Mouse (Mus musculus): ENCODE results near the gene Rftn2.

Rftn2 gene

DNA sequence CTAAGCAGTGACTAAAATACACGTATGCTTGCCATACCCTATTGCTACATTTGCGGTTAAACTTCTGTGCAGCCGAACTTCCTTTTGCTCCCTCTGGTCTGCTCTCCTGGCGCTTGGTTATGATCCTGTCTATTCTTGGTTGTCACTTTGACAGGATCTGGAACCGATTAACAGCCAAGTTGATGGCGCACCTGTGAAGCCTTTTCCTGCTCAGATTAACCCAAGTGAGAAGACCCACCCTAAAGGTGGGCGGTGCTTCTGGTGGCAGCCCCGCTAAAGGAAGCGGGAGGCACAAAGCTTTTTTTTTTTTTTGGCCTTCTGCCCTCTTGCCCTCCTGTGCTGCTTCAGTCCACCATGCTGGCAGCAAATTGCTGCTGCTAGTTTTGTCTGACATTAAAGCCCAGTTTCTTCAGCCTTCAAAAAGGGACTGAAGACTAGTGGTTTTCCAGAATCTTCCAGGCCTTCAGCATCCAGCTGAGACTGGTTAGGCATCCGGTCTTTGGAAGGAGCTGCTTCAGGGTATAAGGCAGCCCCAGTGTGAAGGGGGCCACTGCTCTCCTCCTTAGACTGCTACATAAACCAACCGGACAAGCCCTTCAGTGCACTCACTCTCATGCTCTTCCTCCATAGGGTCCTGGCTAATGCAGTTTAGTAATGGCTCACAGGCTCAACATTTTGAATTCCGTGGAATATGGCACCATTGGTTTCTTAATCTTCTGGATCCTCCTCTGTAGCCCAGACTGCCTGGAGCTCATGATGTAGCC, 16.2 kb downstream of the Rftn2 start:
- DNase-seq (ENCODE audit: low spot score in 2 of 2) = no peak

DNA sequence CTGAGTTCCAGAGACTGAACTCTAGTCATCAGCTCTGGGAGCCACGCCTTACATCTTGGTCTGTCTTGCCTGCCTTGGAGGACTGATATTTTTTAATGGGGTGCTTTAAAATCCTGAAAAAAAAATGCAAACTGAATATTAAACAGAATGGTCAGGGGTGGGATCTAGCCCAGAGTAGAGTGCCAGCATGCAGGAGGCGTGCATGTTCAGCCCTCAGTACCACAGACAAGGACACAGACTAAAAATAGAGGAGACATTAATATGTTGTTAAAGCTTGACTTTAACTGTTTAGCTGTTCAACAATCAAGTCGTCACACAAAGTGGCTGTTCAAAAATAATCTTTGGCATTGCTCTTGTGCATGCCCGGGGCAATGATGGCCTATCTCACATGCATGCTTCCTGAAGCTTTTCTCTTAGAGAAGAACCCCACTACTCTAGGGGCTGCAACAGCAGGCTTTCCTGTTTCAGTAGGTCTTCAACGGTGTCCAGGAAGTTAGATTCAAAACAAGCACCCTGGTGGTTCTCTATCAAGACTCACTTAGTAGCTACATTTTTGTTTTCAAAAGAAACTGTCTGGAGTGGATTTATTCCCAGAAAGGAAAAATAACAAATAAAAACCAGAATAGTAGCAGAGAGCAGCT, 18.0 kb downstream of the Rftn2 start:
- no peak for DNase-seq (ENCODE audit: low spot score in 2 of 2)

DNA sequence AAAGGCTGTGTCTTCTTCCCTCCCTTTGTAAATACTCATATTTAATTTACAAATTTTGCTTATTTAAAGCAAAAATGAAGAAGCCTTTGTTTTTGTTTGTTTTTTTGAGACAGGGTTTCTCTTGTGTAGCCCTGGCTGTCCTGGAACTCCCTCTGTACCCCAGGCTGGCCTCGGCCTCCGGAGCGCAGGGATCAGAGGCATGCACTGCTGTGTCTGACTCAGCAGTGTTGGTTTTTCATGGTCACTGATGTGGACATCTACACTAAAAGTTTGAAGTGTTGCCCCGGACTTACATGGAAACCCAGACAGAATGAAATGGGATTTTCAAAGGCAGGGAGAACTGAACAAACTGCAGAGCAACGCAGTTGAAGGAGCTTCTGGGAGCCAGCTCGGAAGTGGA, 19.0 kb downstream of the Rftn2 start:
- no peak for DNase-seq (ENCODE audit: low spot score in 2 of 2)

DNA sequence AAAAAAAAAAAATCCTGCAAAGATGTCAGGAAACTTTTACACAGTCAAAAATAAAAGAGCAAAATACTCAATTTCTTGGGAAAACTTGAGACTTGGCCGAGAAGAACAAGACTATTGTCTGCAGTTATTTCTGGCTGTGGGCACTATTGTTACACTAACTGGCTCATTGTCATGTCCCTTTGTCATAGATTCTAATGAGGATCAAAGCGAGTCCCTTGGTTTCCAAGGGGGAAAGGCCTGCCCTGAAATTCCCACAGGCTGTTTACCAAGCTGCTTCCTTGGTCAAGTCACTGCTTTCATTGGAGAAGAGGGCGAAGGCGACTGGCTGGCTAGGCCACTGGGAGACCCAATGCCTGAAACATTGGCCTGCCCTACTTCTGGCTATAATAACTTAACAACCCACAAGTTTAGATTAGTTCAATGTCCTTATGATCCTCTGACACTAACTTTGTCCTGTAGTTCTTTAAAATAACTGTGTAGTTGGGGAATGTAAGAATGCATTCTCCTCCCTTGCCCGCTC, 20.7 kb downstream of the Rftn2 start:
- no peak for DNase-seq (ENCODE audit: low spot score in 2 of 2)

DNA sequence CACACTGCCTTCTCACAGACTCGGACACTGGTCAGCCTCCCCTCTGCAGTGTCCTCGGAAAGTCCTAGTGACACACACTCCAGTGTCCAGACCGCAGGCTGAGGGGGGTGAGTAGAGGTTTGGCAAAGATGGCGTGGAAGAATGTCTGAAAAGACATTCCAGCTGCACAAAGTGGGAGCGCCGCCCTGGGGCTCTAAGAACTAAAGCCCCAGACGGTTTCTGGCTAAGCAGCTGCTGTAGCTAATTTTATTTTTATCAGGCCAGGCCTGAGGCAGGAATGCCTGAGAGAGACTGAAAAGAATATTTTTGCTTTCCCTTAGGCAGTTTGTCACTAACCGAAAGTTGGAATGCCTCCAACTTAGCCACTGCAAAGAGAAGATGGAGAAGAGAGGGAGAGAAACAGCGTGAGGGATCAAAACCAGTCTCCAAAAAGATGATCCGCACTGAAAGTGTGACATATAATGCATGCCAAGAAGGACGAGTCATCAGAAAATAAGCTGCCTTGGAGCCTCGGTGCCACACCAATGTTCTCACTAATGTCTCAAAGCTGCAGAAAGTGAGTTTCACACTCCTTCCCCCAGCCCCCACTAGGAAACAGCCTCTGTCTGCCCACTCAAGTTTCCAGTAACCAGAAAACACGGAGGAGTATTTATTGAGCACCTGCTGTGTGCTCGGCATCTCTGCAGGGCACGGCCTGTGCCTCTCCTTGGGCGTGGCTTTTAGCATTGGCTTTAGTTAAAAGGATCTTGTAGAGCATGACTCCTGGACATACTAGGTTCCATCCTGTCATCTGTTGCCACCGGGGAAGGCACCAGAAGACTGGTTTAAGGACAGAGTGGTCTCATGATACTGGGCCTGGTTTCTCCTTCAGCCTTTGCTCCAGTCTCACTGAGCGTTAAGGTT, 24.5 kb downstream of the Rftn2 start:
- peak; percentile 30 to 39 for DNase-seq (ENCODE audit: low spot score in 2 of 2)

DNA sequence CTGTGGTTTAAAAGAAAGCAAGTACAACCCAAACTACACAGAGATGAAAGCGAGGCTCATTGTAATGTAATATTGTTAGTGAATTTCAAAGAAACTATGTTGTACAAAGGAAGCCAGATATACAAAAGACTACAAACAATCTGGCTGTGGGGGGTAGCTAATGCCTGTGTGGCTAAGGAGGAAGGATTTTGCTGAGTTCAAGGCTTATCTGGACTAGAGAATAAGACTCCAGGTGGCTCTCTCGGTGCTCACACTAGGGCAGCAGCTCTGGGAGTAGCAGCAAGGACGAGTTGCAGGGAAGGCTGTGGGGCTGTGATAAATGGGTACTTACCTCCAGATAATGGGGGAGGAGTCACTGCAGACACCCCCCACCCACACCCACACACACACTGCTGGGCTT, 27.9 kb downstream of the Rftn2 start:
- no peak for DNase-seq (ENCODE audit: low spot score in 2 of 2)

DNA sequence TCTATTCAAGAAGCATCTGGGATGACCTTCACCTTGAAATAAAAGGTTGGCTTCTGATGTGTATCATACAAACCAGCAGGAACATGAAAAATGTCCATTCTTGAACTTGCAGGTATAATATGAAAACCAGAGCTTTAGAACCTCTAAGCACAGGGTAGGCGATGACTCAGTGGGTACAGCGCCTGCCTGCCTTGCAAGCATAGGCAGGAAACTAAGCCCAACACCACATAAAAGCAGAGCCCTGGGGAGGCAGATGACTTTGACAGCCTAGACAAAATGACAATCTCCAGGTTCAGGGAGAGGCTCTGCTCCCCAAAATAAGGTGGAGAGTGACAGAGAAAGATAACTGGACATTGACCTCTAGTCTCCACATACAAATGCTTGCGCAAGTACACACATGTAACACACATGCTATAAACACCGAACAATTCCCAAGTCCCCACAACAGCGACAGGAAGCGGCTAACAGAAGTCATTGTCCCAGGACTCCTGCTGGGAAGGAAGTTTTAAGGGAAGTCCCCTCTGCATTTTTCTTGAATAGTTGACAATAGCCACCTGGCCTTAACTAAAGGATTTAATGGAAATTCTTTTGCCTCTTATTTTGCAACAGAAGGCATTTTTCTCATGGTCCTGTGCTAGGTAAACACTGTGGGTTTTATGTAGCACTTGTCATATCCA, 30.1 kb downstream of the Rftn2 start:
- DNase-seq (ENCODE audit: low spot score in 2 of 2) = no peak

DNA sequence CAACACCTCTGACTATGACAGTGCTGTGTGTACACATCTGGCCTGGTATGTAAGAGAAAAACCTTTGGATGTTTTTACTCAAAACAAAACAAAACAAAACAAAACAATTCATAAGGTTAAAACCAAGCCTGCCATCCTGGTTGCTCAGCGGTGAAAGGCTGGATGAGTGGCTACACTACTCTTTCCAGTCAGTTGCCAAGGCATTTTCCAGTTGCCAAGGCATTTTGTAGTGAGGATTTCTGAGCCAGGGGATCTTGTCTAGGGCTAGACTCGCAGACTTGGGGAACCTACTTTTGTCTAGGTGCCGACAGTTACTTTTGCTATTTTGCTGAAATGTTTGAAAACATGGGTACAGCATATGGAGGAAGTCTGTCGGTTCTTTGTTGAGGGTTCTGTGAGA, 31.6 kb downstream of the Rftn2 start:
- DNase-seq (ENCODE audit: low spot score in 2 of 2) = no peak

DNA sequence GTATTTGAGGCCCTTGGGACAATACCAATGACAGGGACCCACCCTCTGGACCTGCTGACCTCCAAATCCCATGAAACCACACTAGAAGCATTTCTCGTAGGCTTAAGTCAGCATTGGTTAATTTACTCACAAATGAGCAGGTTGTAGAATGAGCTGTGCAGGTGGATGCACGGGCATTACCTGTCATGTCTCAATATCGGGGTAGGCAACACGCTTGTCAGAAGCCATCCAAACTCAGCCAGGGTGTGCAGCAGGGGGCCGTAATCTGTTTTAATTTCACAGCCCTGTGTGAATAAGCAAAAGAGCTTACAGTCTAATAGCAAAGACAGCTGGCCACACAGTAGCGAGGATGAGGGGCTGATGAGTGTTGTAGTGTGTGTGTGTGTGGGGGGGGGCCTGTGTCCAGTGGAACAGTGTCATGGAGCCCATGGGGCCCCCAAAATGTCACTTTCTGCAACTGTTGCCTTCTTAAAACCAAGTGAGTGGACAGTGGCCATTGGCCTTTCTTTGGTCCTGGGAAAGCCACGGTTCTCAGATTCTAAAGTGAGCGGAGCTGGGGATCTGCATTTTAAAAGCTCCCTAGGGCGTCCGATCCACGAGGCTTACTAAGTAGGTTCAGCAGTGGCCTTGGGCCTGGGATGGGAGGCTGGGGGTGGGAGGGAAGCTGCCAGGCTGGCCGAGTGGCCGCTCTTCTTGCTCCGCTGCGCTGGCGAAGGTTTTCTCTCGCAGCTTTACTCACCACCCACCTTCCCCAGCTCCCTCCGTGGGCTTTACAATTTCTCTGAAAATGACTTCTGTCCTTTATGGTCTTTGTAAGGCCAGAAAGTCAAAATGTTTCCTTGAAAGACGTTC, 32.3 kb downstream of the Rftn2 start:
- no peak for DNase-seq (ENCODE audit: low spot score in 2 of 2)

DNA sequence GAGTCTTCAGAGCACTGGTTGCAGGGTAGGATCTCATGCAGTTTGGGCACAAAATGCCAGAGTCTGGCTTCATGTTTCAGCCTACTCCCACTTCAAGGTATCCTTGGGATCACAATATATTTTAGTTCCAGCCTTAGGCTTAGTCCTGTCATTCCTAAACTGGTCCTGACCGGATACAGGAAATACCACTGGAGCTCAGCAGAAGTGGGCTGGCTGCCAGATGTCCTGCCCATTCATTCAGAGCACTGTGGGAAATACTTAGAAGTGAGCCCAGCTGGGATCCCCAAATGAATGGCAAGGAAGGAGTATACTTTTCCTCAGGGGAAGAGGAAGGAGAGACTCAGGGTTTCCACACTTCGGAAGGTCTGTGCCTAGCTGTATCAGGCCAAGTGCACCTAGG, 33.3 kb downstream of the Rftn2 start:
- peak in 1 of 2 experiments; percentile 28 for DNase-seq (ENCODE audit: low spot score in 2 of 2)

DNA sequence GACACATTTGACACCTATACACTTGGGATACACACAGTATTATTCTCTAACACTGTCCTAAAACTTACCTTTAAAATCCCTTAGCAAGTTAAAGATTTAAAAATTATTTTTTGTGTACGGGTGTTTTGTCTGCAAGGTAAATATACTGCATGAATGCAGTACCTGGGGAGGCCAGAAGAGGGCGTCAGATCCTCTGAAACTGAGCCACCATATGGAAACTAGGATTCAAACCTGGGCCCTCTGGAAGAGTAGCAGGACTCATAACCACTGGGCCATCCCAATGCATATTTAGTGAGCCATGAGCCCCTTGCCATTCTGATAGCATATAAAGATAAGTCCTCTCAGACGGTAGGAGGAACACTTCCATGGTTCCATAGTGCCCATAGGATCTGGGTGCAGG, 33.8 kb downstream of the Rftn2 start:
- no peak for DNase-seq (ENCODE audit: low spot score in 2 of 2)

DNA sequence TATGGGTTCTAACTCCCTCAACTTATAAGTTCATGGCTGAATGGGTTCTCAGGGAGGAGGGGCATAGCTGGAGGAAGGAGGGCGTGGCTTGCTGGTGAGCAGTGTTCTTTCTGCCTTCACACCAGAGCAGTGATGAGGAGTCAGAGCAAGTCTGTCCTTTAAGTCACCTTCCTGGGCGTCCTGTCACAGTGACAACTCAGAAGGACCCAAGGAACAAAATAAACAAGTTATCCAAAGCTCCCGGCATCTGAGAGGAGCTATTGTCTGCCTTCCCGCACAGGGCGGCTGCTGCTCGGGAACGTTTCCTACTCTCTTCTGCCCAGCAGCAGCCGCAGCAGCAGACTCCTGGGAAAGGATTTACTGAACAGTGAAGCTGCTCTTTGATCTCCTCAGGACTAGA, 34.6 kb downstream of the Rftn2 start:
- no peak for DNase-seq (ENCODE audit: low spot score in 2 of 2)

DNA sequence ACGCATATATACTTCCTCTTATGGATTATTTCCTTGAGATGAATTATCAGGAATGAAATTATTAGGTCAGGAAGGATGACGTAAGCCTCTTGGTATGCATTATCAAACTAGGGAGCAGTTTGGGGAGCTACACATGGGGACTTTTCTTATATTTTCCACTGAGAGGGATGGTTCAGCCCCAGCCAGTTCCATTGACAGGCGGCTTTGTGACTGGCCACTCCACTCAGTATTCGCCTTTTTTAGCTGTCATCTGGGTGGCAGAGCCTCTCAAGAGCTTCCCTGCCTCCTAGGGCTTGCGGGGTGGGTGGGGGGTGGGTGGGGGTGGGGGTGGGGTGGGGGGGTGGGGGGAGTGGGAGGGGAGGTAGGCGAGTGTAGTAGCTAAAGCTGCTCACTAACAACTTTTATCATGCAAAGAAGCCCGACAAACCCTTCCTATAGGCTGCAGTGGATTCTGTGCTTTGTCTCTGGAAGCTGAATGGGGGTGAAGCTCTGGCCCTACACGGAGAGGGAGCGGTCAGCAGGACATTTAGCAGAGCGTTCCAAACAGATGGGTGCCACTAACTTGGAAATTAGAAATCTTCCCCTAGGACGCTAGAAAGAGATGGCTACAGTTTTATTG, 39.9 kb downstream of the Rftn2 start:
- DNase-seq (ENCODE audit: low spot score in 2 of 2) = no peak

DNA sequence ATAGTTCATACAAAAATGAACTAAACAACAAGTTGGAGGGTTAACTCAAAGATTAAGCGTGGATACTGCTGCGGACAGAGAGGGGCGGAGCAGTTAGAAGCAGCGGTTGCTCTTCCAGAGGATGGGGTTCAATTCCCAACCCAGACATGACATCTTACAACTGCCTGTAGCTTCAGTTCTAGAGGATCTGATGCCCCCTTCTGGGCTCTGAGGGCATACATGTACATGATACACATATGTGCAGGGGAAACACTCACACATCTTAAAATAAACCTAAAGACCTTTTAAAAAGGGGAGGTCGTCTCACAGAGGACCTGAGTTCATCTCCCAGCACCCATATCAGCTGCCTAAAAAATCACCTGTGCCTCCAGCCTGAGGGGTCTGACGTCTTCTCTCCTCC, 40.9 kb downstream of the Rftn2 start:
- no peak for DNase-seq (ENCODE audit: low spot score in 2 of 2)

DNA sequence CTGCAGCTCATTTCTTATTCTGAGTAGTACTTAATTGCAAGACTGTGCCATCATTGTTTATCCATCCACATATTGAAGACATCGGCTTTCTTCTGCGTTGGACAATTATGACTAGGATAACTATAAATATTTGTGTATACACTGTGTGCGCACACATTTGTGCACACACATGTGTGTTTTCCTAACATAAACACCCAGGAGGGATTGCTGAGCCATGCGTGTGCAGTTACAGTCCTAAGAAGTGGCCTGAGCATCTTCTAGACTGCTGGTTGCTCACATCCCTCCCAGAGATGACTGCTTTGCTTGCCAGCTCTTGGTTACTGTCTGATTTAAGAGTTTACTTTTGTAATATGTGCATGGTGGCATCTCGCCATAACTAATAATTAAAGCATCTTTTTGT, 44.2 kb downstream of the Rftn2 start:
- no peak for DNase-seq (ENCODE audit: low spot score in 2 of 2)

DNA sequence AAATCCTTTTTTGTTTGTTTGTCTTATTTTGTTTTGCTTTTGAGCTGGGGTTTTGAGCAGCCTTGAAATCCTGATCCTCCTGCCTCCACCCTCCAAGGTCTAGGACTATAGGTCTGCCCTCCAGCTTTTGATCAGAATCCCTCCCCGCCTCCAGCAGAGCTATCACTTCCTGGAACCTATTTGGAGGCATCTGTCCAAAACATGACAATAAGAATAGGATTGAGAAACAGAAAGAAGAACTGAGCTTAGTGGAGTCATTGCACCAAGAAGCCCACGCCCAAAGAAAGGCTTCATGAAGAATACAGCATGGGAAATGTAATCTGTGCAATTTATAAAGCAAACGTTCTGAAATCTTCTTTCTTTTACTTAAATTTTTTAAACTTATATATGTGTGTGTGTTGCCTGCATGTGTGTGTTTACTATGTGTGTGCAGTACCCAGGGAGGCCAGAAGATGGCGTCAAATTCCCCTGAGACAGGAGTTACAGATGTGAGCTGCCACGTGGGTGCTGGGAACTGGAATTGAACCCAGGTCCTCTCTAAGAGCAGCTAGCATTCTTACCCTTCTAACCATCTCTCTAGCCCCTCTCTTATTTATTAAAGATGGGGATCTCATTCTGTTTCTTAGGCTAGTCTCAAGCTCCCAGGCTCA, 46.5 kb downstream of the Rftn2 start:
- DNase-seq (ENCODE audit: low spot score in 2 of 2) = no peak

DNA sequence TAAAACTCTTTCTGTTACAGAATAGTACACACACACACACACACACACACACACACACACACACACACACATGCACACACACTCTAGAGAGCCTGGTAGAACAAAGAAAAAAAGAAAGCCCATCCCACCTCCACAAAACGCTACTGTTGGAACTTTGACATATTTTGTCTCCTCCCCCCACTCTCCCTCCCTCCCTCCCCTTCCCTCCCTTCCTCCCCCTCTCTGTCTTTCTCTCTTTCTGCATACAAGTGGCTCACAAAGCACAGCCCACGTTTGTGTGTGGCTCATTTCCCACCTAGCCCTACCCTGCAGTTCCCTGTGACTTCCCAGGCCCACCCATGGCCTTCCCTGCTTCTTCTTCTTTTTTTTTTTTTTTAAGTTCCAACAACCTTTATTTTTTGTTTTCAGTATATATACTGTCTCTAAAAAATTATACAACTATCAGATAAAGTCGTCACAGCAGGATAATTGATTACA, 52.0 kb downstream of the Rftn2 start:
- DNase-seq (ENCODE audit: low spot score in 2 of 2) = no peak

DNA sequence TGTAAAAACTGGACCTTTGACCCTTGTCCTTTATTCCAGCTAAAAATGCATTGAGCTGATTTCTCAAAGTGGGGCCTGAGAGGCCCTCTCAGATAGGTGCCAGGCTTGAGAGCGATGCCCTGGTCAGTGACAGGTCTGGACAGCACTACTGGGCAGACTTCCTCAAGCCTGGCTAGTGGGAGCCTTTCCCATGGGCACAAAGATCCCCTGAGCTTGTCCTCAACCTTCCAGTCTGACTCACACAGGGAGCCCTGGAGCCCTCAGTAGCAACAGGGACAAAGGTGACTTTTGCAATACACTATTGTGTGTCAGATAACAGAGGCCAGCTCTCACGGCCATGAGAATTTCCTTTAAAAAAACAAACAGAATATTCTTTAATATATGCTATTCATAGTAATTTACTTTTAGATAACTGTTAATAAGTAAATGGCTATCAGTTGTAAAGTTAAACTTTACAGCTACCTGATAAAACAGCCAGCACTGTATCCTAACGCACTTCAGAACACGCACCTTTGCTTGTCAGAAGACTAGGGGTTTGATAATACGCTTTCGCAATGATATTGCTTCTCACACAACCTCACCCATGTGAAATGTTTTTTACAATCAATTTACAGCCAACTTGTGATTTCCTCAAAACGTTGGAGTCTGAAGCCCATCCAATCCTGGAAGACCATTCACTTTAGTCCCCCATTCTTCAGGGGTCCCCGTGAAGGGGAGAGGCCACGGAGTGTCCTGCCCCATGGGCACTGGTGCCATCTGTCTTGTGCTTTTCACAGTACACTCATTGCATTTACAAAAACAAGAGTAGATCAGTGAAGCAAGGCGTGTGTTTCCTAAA, 52.6 kb downstream of the Rftn2 start:
- DNase-seq (ENCODE audit: low spot score in 2 of 2) = no peak
